8 mouse cellular contexts compared by ENCODE assay signal in genomic region chr5:92353517-92353916, GRCm38 (mm10). TPM values are rescaled to one million over a fixed set of nuclear protein-coding genes. Genes with fewer than 3 reads are reported as not detected.
A peak's percentile ranks its signal among the peaks of the same experiment; 100 is the strongest.
DNase-seq lines count a peak whose midpoint lies in the region; ATAC-seq lines count a peak whose summit lies in the region.

No protein-coding gene starts in this region.

- intact Hi-C loops in gastrocnemius, postnatal 36 days (cut with DNase I), result no loop called here

- H3K9me3 ChIP-seq in hindbrain, embryonic 15.5 days, result no peaks in the 10 kb centered on the region
- no peaks in the 10 kb centered on the region for H3K9me3 ChIP-seq in hindbrain, embryonic 13.5 days
- H3K9me3 ChIP-seq in kidney, embryonic 16.5 days (ENCODE audit: low read length), result no peaks in the 10 kb centered on the region

- no peak overlapping the region for H3K9ac ChIP-seq in hindbrain, embryonic 15.5 days
- H3K9ac ChIP-seq in hindbrain, embryonic 13.5 days, result no peak overlapping the region
- H3K9ac ChIP-seq in kidney, embryonic 16.5 days (replicated peaks; ENCODE audit: low read length), result no peak overlapping the region; the same call in 1 of the 2 replicates

- peak overlapping the region; percentile 33 for H3K4me2 ChIP-seq in hindbrain, embryonic 15.5 days
- no peak overlapping the region for H3K4me2 ChIP-seq in hindbrain, embryonic 13.5 days
- H3K4me2 ChIP-seq in kidney, embryonic 16.5 days (replicated peaks; ENCODE audit: low read depth, low read length), result peak overlapping the region; percentile 17; the same call in 1 of the 2 replicates

- DNase-seq in adrenal gland, adult (ENCODE audit: inconsistent age in 2 of 2, low spot score in 1 of 2), result peak; percentile 70 to 91
- DNase-seq in gastrocnemius, postnatal 36 days, result peak; percentile 35 to 56
- peak; percentile 50 for DNase-seq in thymus, postnatal 14 days
- no peak for DNase-seq in frontal cortex, postnatal 36 days (ENCODE audit: low spot score in 2 of 2)

- no peak for ATAC-seq in hindbrain, embryonic 15.5 days (ENCODE audit: low FRiP score, low read depth)
- no peak for ATAC-seq in hindbrain, embryonic 13.5 days (ENCODE audit: low FRiP score)
- ATAC-seq in kidney, embryonic 16.5 days (ENCODE audit: low FRiP score, low TSS enrichment), result no peak

- no peaks in the 10 kb centered on the region for H3K36me3 ChIP-seq in hindbrain, embryonic 15.5 days
- H3K36me3 ChIP-seq in hindbrain, embryonic 13.5 days, result no peaks in the 10 kb centered on the region
- no peaks in the 10 kb centered on the region for H3K36me3 ChIP-seq in kidney, embryonic 16.5 days (ENCODE audit: insufficient read depth, low read length)
- no peaks in the 10 kb centered on the region for H3K36me3 ChIP-seq in macrophage (ENCODE audit: inconsistent target)

- no peaks in the 10 kb centered on the region for H3K79me2 ChIP-seq in macrophage (ENCODE audit: inconsistent target)

- H3K27ac ChIP-seq in hindbrain, embryonic 15.5 days (replicated peaks), result no peak overlapping the region
- no peak overlapping the region for H3K27ac ChIP-seq in hindbrain, embryonic 13.5 days
- H3K27ac ChIP-seq in kidney, embryonic 16.5 days (ENCODE audit: low read length), result no peak overlapping the region
- peak overlapping the region; percentile 83 for H3K27ac ChIP-seq in macrophage

- WGBS in hindbrain, embryonic 15.5 days, result 58% methylated on average over 11 of the region's 11 CpGs
- WGBS in hindbrain, embryonic 13.5 days, result 64% methylated on average over 11 of the region's 11 CpGs
- 39% methylated on average over 11 of the region's 11 CpGs for WGBS in kidney, embryonic 16.5 days
- WGBS in macrophage (ENCODE audit: missing documents), result 3% methylated on average over 11 of the region's 11 CpGs

- H3K4me1 ChIP-seq in hindbrain, embryonic 15.5 days (replicated peaks), result no peaks in the 10 kb centered on the region
- H3K4me1 ChIP-seq in hindbrain, embryonic 13.5 days (replicated peaks), result peaks cover 4% of the 10 kb centered on the region
- peaks cover 9% of the 10 kb centered on the region for H3K4me1 ChIP-seq in kidney, embryonic 16.5 days (ENCODE audit: insufficient read depth, low read length)

- H3K27me3 ChIP-seq in hindbrain, embryonic 15.5 days, result 0 out of 2 replicates have a peak, but pooled peaks cover 2% of the 10 kb centered on the region
- 0 out of 2 replicates have a peak, but pooled peaks cover 4% of the 10 kb centered on the region for H3K27me3 ChIP-seq in hindbrain, embryonic 13.5 days
- 0 out of 2 replicates have a peak, but pooled peaks cover under 1% of the 10 kb centered on the region for H3K27me3 ChIP-seq in kidney, embryonic 16.5 days (ENCODE audit: insufficient read depth, low read length)

- H3K4me3 ChIP-seq in hindbrain, embryonic 15.5 days, result 0 out of 2 replicates have a peak overlapping the region, but pooled peaks have one; percentile 13
- H3K4me3 ChIP-seq in hindbrain, embryonic 13.5 days, result no peak overlapping the region
- peak overlapping the region; percentile 32 for H3K4me3 ChIP-seq in kidney, embryonic 16.5 days (ENCODE audit: low read length)
- H3K4me3 ChIP-seq in macrophage (ENCODE audit: inconsistent target), result peak overlapping the region; percentile 43

RNA-seq across cellular contexts. Expression of gene Cxcl10, which starts 4.8 kb away (rescaled TPM):
- polyA plus RNA-seq in hindbrain, embryonic 15.5 days (2015; fragmentation: Nextera tagmentation; extraction: Ambion mirVana), result 0.36 and 0.58 TPM in 2 replicates
- 0.21 and 0.30 TPM in 2 replicates for polyA plus RNA-seq in hindbrain, embryonic 13.5 days (2015; fragmentation: Nextera tagmentation; extraction: Ambion mirVana)
- total RNA-seq in gastrocnemius, postnatal 36 days (2021), result under 1 TPM in 1 of 2 experiments, not detected in 1; 0.23 TPM
- polyA plus RNA-seq in kidney, embryonic 16.5 days (2015; fragmentation: Nextera tagmentation; extraction: Ambion mirVana), result 1.1 TPM in 2 replicates
- total RNA-seq in macrophage (2018; cell fraction: chromatin; rRNA removed), result 1,000 to 10,000 TPM in 3 of 26 experiments, 100 to 1,000 TPM in 17, 10 to 100 TPM in 5, 1 to 10 TPM in 1; 7.0 to 3,051 (median 279) TPM
- total RNA-seq in macrophage (2018; cell fraction: cytosol; rRNA removed), result 1,000 to 10,000 TPM in 10 of 26 experiments, 100 to 1,000 TPM in 10, 10 to 100 TPM in 6; 23.3 to 5,353 (median 906) TPM
- total RNA-seq in macrophage (2018; cell fraction: nucleus; rRNA removed), result 1,000 to 10,000 TPM in 15 of 26 experiments, 100 to 1,000 TPM in 8, 10 to 100 TPM in 3; 16.9 to 3,575 (median 1,214) TPM
- 29.8 to 324 TPM (median 31.4 TPM) in 3 replicates for polyA plus RNA-seq in macrophage (2018)

RNA-seq across cellular contexts. Expression of gene Art3, which starts 21.9 kb away (rescaled TPM):
- polyA plus RNA-seq in hindbrain, embryonic 15.5 days (2015; fragmentation: Nextera tagmentation; extraction: Ambion mirVana), result 6.1 and 6.9 TPM in 2 replicates
- 7.6 and 9.5 TPM in 2 replicates for polyA plus RNA-seq in hindbrain, embryonic 13.5 days (2015; fragmentation: Nextera tagmentation; extraction: Ambion mirVana)
- 100 to 1,000 TPM; 384 to 415 TPM for total RNA-seq in gastrocnemius, postnatal 36 days (2021)
- polyA plus RNA-seq in kidney, embryonic 16.5 days (2015; fragmentation: Nextera tagmentation; extraction: Ambion mirVana), result 2.6 and 3.5 TPM in 2 replicates
- total RNA-seq in macrophage (2018; cell fraction: chromatin; rRNA removed), result 1 to 10 TPM in 1 of 26 experiments, not detected in 25; 1.2 TPM
- total RNA-seq in macrophage (2018; cell fraction: cytosol; rRNA removed), result under 1 TPM in 11 of 26 experiments, not detected in 15; 0.15 to 0.93 (median 0.22) TPM
- total RNA-seq in macrophage (2018; cell fraction: nucleus; rRNA removed), result 1 to 10 TPM in 2 of 26 experiments, under 1 TPM in 5, not detected in 19; 0.48 to 1.2 (median 0.63) TPM
- polyA plus RNA-seq in macrophage (2018), result not detected in 3 replicates

RNA-seq across cellular contexts. Expression of gene Cxcl9, which starts 25.6 kb away (rescaled TPM):
- not detected in 2 replicates for polyA plus RNA-seq in hindbrain, embryonic 15.5 days (2015; fragmentation: Nextera tagmentation; extraction: Ambion mirVana)
- not detected in 2 replicates for polyA plus RNA-seq in hindbrain, embryonic 13.5 days (2015; fragmentation: Nextera tagmentation; extraction: Ambion mirVana)
- under 1 TPM; 0.41 to 0.47 TPM for total RNA-seq in gastrocnemius, postnatal 36 days (2021)
- polyA plus RNA-seq in kidney, embryonic 16.5 days (2015; fragmentation: Nextera tagmentation; extraction: Ambion mirVana), result not detected in 2 replicates
- 10 to 100 TPM in 1 of 26 experiments, 1 to 10 TPM in 5, under 1 TPM in 6, not detected in 14; 0.19 to 34.4 (median 0.84) TPM for total RNA-seq in macrophage (2018; cell fraction: chromatin; rRNA removed)
- total RNA-seq in macrophage (2018; cell fraction: cytosol; rRNA removed), result 10 to 100 TPM in 9 of 26 experiments, 1 to 10 TPM in 5, under 1 TPM in 12; 0.06 to 36.4 (median 6.7) TPM
- 10 to 100 TPM in 2 of 26 experiments, 1 to 10 TPM in 16, under 1 TPM in 5, not detected in 3; 0.48 to 17.2 (median 2.5) TPM for total RNA-seq in macrophage (2018; cell fraction: nucleus; rRNA removed)
- 0.69 to 2.3 TPM (median 1.8 TPM) in 3 replicates for polyA plus RNA-seq in macrophage (2018)

RNA-seq across cellular contexts. Expression of gene Sdad1, which starts 43.2 kb away (rescaled TPM):
- polyA plus RNA-seq in hindbrain, embryonic 15.5 days (2015; fragmentation: Nextera tagmentation; extraction: Ambion mirVana), result 27.5 and 31.4 TPM in 2 replicates
- polyA plus RNA-seq in hindbrain, embryonic 13.5 days (2015; fragmentation: Nextera tagmentation; extraction: Ambion mirVana), result 31.1 and 33.7 TPM in 2 replicates
- total RNA-seq in gastrocnemius, postnatal 36 days (2021), result 10 to 100 TPM; 13.4 to 18.1 TPM
- polyA plus RNA-seq in kidney, embryonic 16.5 days (2015; fragmentation: Nextera tagmentation; extraction: Ambion mirVana), result 39.2 and 42.6 TPM in 2 replicates
- 10 to 100 TPM; 17.3 to 77.5 (median 42.9) TPM for total RNA-seq in macrophage (2018; cell fraction: chromatin; rRNA removed)
- total RNA-seq in macrophage (2018; cell fraction: cytosol; rRNA removed), result 10 to 100 TPM in 2 of 26 experiments, 1 to 10 TPM in 24; 5.9 to 10.4 (median 8.1) TPM
- 10 to 100 TPM in 25 of 26 experiments, 1 to 10 TPM in 1; 8.7 to 43.9 (median 17.9) TPM for total RNA-seq in macrophage (2018; cell fraction: nucleus; rRNA removed)
- polyA plus RNA-seq in macrophage (2018), result 7.9 to 11.2 TPM (median 8.9 TPM) in 3 replicates

Comparison
In these comparisons a context has a peak if more than half of its experiments do, and no peak if none do; other contexts are left out.
1. DNase-seq: peak in adrenal gland, adult (2 of 2), gastrocnemius, postnatal 36 days (2 of 2) and thymus, postnatal 14 days (single experiment); none in frontal cortex, postnatal 36 days (0 of 2).
2. RNA of gene Cxcl10, which starts 4.8 kb away (polyA plus RNA-seq): 29.8 to 324 TPM in macrophage; 1.1 TPM in kidney, embryonic 16.5 days, 0.36 to 0.58 TPM in hindbrain, embryonic 15.5 days and 0.21 to 0.30 TPM in hindbrain, embryonic 13.5 days; every median in the first group is over 10 times any median in the second.